Mouse (Mus musculus): ENCODE measurements around the gene Uprt. TPM values are rescaled to one million over a fixed set of nuclear protein-coding genes. Genes with fewer than 3 reads are reported as not detected.
A peak's percentile ranks its signal among the peaks of the same experiment; 100 is the strongest.

Uprt gene
- total RNA-seq (2021) = 10 to 100 TPM; 15.0 to 15.4 TPM
- long read RNA-seq, partial matches to known transcripts = 0 of 2 reads
- long read RNA-seq, other reads (novel, unspliced or antisense) = 0 of 2 reads

GRCm38 (mm10) chrX:104482572-104483443 is at the start of gene Uprt:
Gene Uprt, plus strand, starts transcription at chrX:104482818.
- peak; percentile 69 to 78 for DNase-seq (ENCODE audit: low spot score in 2 of 2)

- no peak for DNase-seq (ENCODE audit: low spot score in 2 of 2)
Observed at GRCm38 (mm10) chrX:104433456-104433855, 49.2 kb upstream of the Uprt start.

GRCm38 (mm10) chrX:104452433-104452832 is 30.2 kb upstream of the Uprt start:
- no peak for DNase-seq (ENCODE audit: low spot score in 2 of 2)

DNA sequence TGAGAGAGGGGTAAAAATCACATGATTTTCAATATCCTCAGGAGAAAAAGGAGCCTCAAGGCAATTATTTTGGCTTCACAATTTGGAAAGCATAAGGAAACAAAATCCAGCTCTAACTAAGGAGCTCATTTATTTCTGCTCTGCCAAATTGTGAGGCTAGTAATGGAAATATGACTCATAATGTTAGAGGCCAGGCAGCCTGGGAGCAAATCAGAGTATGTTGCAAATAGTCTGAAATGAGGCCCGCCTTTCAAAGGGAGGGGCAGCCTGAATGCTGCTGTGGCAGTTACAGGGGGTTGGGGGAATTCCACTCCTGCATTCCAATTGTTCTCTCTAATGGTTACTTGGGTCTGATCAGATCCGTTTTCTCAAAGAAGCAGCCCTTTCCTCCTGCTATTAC is 20.9 kb upstream of the Uprt start:
- no peak for DNase-seq (ENCODE audit: low spot score in 2 of 2)

DNA sequence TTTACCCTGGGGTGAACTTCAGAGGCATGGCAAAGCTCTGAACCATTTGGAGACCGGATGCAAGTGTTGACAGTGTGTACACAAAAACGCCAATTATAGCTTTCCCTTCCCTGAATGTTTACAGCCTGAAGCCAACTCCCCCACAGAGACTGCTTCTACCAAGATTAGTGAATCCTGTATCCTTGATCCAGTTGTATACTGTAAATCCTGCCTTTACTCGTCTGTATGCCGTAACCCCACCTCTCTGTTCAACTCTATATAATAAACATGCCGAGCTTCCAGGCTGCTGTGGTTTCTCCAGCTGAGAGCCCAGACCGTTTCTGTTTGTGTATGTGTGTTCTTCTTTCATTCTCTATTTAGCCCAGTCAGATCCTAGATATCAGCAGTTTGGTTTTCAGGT is 18.2 kb upstream of the Uprt start:
- no peak for DNase-seq (ENCODE audit: low spot score in 2 of 2)

DNA sequence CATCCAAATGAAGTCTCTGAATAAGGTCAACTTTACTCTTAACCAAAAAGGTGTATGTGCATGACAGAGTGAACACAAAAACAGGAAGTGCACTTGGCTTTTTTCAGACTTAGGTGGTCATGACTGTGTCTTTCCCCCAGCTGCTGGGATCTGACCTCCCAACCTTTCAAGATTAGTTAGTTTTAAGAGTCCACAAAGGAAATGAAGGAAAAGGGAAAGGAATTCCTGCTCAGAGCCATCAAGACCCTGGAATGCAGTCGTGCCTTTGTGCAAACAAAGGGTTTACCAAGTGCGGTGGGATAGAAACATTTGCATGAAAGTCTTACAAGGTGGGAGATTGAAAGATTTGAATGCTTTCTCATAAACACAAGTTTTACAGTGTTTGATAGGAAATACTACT is 4.6 kb upstream of the Uprt start:
- DNase-seq (ENCODE audit: low spot score in 2 of 2) = no peak

DNA sequence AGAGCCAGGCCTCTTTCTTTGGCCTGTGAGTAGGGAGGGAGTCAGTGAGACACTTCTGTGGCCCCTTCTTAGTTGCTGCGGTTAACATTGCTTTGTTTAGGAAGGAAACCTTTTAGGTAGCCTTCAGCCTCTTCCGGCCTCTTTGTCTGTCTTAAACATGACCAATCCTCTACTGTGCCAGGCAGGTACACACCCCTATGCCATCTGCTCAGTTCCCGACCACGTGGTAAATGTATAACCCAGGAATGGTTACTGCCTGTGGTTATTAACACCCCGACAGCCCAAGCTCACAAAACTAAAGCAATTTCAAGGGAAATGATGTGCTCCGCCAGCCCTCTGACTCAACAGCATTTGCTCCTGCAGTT is 808 bp downstream of the Uprt start:
- DNase-seq (ENCODE audit: low spot score in 2 of 2) = peak in 1 of 2 experiments; percentile 11

- DNase-seq (ENCODE audit: low spot score in 2 of 2) = no peak
Observed at GRCm38 (mm10) chrX:104485596-104485995, 3.0 kb downstream of the Uprt start.

- DNase-seq (ENCODE audit: low spot score in 2 of 2) = no peak
Observed at GRCm38 (mm10) chrX:104488036-104488435, 5.4 kb downstream of the Uprt start.

DNA sequence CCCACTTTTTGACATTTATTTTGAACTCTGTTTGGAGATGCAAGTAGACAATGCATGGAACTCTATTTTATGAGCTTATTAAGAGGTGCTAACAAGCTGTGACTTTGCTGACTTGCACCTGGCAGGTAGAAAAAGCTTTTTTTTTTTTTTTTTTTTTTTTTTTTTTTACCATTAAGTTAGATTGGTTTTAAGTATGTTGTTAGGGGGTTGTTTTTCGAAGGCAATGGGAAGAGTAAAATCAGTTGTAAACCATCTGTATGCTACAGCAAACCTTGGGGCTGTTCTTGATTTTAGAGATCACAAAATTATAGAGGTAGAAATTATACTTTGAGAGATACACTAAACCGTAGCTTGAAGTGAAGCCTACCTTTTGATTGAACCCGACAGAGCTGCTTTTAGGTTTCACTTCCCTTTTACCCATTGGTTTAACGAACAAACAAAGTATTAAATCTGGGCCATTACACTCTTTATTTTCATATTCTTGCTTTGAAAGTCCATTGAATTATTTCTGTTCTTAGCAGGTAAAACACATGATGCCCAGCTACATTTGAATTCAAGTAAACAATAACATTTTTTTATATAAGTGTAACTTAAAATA is 6.4 kb downstream of the Uprt start:
- DNase-seq (ENCODE audit: low spot score in 2 of 2) = no peak

GRCm38 (mm10) chrX:104489626-104490355 is 7.2 kb downstream of the Uprt start:
- no peak for DNase-seq (ENCODE audit: low spot score in 2 of 2)

- no peak for DNase-seq (ENCODE audit: low spot score in 2 of 2)
Observed at GRCm38 (mm10) chrX:104501765-104502164, 19.1 kb downstream of the Uprt start.

- DNase-seq (ENCODE audit: low spot score in 2 of 2) = no peak
Observed at GRCm38 (mm10) chrX:104542635-104543034, 60.0 kb downstream of the Uprt start.

DNA sequence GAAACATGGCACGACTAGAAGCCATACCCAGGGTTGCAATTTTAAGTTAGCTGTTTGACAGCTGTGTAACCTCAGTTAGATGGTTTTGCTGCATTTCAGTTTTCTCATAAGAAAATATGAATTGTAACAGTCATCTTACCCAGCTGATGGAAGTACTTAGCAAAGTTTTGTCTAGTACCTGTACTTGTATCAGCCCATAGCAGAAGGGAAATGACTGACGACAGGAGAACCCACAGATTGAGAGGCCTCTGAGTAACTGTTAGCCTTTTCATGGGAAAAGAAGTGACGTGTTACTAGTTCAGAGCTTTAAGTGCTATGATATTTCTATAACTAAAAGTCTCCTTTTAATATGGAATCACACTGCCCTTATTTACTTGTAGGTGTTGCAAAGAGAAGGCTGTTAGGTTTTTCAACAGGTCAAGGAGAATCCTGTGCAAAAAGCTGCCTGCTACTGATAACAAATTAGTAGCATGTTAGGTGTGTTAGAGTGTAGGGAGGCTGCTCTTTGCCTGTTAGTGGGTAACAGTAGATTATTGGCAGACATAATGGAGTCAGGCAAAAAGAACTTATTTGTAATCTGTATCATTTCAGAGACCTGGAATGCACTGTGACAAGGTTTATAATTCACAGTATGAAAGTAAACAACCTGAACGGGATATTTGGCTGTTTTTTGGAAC is 61.4 kb downstream of the Uprt start:
- no peak for DNase-seq (ENCODE audit: low spot score in 2 of 2)

DNA sequence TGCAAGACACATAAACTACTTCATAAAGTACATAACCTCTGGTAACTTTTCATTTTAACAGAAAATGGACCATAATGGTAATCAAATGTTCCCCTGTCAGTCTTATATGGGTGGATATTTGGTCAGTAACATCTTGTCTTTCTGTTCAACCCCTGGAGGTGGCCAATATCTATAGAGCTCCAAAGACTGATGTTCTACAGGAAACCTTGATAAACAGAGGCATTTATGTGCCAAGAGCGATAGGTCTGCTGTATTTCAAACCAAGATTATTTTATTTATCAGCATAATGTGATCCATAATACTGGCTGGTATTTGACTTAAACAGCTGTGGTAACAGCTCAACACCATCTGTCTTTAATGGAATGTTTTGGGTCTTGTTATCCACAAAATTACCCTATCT is 62.7 kb downstream of the Uprt start:
- no peak for DNase-seq (ENCODE audit: low spot score in 2 of 2)

Other genes starting within 250 kb of the Uprt start
- gene Abcb7, start 69.0 kb upstream of the Uprt start, total RNA-seq (2021) = 10 to 100 TPM; 18.8 to 20.2 TPM
- gene Zdhhc15, start 188.2 kb downstream of the Uprt start, total RNA-seq (2021) = 1 to 10 TPM; 6.1 to 6.3 TPM

Measured in layer of hippocampus, postnatal 10 days (tissue).